Mouse (Mus musculus) spleen, adult 12 weeks (tissue): ENCODE measurements around the gene Vat1.
"Not testable (repeated sequence)": the region's sequence is repeated elsewhere in the genome, so short reads cannot be mapped to it uniquely, and the experiment has no call there.

Source experiments
- DNase-seq: peaks from one replicate; pipeline ENCODE4 v3.0.0; 2022; ENCODE audit warnings: low spot score

Gene Vat1

DNA sequence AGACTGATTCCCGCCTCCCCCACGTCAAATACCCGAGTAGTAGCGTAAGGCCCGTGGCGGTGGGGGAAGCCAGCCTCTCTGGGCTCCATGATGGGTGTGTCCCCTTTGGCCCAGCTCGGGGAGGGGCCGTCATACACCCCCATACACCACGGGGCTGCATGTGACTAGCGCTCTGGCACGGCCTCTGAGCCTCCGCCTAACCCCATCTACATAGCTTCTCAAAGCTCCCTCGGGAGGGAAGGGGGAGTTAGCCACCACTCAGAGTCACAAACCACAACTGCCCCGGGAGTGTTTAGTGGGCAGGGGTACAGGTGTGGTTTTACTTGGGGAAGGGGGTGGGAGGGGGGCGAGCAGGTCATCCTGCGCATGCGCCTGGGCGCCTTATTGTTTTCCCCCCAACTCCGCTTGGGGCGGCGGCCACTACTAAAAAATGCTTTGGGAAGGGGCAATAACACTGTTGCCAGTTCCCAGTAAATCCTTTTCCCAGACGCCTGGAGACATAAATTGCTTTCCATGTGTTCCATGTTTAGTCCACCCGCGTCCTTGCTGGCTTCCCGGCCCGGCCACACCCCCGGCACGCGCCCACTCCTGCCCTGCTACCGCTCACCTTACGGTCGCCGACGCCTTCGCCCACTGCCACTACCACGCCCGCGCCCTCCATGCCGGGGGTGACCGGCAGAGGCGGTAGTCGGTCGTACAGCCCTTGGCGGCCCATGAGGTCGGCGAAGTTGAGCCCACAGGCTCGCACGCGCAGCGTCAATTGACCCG, 745 bp downstream of the Vat1 start:
- DNase-seq: peak; percentile 33

- DNase-seq: no peak
Observed at GRCm38 (mm10) chr11:101464211-101465100, 1.6 kb downstream of the Vat1 start, which contains the start of gene Rnd2. Gene Rnd2 (plus strand): TSS chr11:101464999.

DNA sequence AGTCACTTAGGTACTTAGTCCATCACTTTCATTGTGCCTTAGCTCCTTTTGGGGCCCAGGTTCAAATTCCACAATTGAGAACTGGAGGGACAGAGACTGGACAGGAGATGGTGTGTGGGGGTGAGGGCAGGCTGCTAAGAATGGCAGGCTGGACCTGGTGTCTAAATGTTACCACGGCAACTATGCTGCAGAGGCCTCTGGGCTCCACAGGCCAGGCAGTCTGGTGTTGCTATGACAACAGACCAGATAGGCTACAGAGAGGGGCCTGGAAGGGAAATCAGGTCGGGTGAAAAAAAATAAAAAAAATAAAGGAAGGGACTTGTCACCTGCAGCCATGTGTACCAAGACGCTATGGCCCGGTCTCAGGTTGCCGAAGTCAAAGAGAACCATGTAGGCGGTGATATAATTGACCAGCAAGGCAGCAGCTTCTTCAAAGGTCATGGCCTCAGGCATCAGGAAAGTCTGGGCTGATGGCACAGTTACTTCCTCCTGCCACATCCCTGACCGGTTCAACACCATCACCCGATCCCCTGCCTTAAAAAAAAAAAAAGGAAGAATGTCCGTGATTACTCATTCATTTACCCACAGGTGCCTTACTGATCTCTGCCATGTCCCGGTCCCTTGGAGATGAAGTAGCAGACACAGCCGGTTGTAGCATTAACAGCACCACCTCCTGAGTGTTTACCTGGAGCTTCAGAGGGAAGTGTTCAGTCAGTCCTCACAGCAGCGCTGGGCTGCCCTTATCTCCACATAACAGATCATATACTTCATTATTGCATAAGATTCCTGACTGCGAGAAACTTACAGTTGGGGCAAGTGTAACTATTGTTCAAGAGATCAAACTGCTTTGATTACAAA, 3.2 kb downstream of the Vat1 start:
- DNase-seq: no peak

DNA sequence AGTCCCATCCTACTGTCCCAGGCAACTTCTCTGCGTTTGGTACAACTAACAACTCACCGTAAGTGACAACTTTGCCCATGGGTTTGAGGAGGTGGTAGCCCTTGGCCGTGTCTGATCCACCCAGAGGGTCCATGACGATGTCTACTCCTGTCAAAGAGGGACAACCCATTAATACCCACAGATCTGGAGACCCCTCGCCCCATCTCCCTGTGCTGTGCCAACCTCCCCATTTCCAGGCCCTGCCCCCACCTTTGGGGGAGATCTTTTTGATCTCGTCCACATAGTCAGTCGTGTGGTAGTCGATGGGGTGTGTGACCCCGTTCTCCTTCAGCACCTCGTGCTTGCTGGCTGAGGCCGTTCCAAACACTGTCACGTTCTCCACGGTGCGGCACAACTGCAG, 3.9 kb downstream of the Vat1 start:
- no peak for DNase-seq

- DNase-seq: no peak
Observed at GRCm38 (mm10) chr11:101460321-101460720, 5.7 kb downstream of the Vat1 start.

- DNase-seq: no peak
Observed at GRCm38 (mm10) chr11:101459716-101460115, 6.3 kb downstream of the Vat1 start.

GRCm38 (mm10) chr11:101458217-101458616, 7.8 kb downstream of the Vat1 start:
- DNase-seq: no peak

DNA sequence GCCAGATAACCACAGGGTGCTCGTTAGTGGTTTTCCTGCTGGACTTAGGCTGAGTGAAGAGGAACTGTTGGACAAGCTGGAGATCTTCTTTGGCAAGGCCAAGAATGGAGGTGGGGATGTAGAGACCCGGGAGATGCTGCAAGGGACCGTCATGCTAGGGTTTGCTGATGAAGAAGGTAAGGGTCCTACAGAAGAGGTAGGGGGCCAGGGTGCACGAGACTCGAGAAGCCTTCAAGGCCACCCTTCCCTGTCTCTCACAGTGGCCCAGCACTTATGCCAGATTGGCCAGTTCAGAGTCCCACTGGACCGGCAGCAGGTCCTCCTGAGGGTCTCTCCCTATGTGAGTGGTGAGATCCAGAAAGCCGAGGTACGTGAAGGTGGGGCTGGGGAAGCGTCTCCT, 8.4 kb downstream of the Vat1 start:
- DNase-seq: no peak

GRCm38 (mm10) chr11:101455627-101456026, 10.4 kb downstream of the Vat1 start:
- DNase-seq: no peak

DNA sequence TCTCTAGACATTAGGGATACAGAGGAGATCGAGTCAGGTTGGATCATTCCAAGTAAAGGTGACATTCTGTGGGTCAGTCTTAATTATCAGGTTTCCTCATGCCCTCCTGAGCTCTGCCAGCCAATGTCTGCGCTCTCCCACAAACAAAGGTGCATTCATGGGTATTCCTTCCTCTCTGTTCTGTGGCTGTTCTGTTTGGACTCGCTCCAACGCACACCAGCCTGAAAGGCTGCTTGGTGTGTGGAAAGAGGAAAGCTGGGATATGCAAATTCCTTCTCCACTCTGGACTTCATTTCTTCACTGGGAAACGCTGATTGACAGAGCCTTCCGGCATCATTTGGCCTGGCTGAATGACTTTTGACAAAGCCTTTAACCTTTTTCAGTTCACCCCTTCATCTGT, 11.3 kb downstream of the Vat1 start:
- no peak for DNase-seq

- DNase-seq: no peak
Observed at GRCm38 (mm10) chr11:101452093-101452774, 13.8 kb downstream of the Vat1 start.

DNA sequence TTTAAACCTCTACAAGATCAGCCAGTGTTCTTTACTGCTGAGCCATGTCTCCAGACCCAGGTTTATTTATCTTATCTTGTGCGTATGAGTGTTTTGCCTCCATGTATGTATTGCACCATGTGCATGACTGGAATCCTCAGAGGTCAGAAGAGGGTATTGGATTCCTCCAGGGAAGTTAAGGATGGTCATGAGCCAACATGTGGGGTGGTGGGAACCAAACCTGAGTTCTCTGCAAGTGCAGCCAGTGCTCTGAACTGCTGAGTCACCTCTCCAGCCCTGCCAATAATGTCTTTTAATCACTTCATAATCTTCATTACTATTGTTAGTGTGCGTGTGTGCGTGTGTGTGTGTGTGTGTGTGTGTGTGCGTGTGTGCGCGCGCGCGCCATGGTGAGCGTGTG, 14.5 kb downstream of the Vat1 start:
- DNase-seq: no peak

DNA sequence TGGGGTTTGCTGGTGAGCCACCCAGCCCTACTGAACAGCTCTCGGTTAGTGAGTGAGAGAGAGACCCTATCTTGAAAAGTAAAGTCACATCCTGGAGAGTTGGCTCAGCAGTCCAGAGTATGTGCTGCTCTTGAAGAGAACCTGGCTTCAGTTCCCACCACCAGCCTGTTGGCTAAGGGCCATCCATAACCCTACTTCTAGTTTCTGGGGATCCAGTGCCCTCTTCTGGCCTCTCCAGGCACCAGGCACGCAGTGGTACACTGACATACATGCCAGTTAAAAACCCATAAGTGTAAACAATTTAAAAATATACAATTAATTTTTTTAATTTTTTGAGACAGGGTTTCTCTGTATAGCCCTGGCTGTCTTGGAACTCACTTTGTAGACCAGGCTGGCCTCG, 15.6 kb downstream of the Vat1 start:
- no peak for DNase-seq

- DNase-seq: not testable (repeated sequence)
Observed at GRCm38 (mm10) chr11:101449596-101449995, 16.4 kb downstream of the Vat1 start.

GRCm38 (mm10) chr11:101448899-101449298, 17.1 kb downstream of the Vat1 start:
- DNase-seq: no peak

DNA sequence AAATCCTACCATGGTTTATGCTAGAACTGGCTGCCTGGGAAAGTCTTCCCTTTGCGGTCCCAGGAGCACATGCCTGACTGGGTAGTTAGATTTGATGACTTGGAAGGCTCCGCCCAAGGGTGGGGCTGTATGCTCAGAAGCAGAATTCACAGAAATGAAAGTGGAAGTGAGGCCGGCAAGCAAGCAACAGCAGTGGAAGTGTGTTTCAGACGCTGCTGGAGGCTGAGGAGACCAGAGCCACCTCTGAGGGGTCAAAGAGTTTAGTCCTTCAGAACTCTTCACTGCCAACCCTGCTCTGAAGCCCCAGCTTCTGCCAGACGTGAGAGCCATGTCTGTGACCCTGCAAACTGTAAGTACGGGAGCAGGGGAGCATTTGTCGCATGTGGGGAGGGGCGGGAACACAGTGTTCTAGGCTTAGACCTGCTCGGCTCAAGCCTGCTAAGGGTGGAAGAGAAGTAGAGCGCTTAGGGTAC, 17.7 kb downstream of the Vat1 start, which contains the start of gene Ifi35:
TSS of gene Ifi35 (plus strand) at position 134 of the 473 bp plus-strand sequence.
- DNase-seq: peak; percentile 72

DNA sequence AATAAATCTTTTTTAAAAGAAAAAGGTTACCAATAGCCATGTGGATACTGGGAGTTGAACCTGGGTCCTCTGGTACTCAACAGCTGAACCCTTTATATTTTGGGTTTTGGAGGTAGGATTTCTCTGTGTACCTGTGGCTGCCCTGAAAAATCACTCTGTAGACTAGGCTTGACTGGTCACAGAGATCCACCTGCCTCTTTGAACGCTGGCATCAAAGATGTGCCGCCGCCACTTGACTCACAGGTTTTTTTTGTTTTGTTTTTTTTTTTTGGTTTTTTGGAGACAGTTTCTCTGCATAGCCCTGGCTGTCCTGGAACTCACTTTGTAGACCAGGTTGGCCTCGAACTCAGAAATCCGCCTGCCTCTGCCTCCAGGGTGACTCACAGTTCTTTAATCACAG, 18.2 kb downstream of the Vat1 start:
- DNase-seq: no peak

DNA sequence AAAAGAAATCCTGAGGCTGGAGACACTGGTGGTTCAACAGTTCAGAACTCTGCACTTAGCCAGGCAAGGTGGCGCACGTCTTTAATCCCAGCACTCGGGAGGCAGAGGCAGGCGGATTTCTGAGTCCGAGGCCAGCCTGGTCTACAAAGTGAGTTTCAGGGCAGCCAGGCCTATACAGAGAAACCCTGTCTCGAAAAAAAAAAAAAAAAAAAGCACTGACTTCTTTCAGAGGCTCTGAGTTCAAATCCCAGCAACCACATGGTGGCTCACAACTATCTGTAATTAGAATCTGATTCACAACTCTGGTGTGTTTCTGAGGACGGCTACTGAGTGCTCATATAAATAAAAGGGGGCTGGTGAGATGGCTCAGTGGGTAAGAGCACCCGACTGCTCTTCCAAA, 19.2 kb downstream of the Vat1 start:
- DNase-seq: not testable (repeated sequence)

DNA sequence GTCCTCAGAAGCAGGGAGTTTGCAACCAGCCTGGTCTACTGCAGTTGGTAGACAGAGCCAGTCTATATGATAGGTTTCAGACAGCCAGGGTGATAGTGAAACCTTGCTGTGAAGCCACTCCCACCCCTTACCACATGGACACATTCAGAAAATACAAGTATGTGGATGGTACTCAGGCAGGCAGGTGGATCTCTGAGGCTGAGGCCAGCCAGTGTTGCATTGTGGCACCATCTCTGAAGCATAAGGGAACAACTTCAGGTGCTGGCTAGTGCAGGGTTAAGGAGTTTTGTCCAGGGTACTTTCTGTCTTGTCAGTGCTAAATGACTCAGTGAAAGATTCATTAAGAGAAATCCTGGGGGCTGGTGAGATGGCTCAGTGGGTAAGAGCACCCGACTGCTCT, 19.7 kb downstream of the Vat1 start:
- no peak for DNase-seq

DNA sequence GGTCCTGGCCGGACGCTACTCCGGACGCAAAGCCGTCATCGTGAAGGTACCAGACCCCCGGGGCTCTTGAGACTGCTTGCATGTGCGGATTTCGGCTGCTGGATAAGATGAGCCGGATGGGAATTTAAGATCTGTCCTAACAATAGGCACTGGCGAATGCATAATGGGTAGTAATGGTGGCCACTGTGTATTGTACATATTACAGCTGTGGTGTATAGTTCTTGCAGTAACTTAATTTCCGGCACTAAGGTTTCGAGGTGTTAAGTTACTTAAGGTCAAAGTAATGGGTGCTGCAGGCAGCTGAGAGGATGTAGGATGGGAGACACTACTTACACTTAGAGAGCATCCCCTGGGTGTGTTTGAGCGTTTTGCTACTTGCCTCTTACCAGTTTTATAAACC, 23.3 kb downstream of the Vat1 start:
- DNase-seq: no peak

- DNase-seq: peak; percentile 94
Observed at GRCm38 (mm10) chr11:101442127-101442693, 23.8 kb downstream of the Vat1 start, which contains the start of gene Rpl27. Gene Rpl27 (plus strand): TSS chr11:101442298.
